In genomic region chr8:116334101-116334500, GRCm38 (mm10) we compare ENCODE assay signal across 19 mouse cellular contexts.
A peak's percentile ranks its signal among the peaks of the same experiment; 100 is the strongest.
DNase-seq lines count a peak whose midpoint lies in the region; ATAC-seq lines count a peak whose summit lies in the region.
"Had no signal": no experiment of that assay in that cellular context is flagged by ENCODE, and none has a peak within 500 bp of the region (broad histone marks: within the 10 kb centered on the region; RNA-seq: fewer than 3 reads in every experiment).

No protein-coding gene starts in this region.

- H3K9ac ChIP-seq in intestine, embryonic 15.5 days = no peak overlapping the region
- H3K9ac ChIP-seq in intestine, embryonic 16.5 days (ENCODE audit: low read depth, low read length) = no peak overlapping the region
- H3K9ac ChIP-seq: embryonic facial prominence, embryonic 13.5 days; forebrain, embryonic 12.5 days; heart, embryonic 12.5 days; hindbrain, embryonic 14.5 days had no signal

- no peak overlapping the region for H3K4me2 ChIP-seq in intestine, embryonic 15.5 days (replicated peaks)
- H3K4me2 ChIP-seq in intestine, embryonic 16.5 days (ENCODE audit: low read depth, low read length) = no peak overlapping the region
- H3K4me2 ChIP-seq: embryonic facial prominence, embryonic 13.5 days; forebrain, embryonic 12.5 days; heart, embryonic 12.5 days; hindbrain, embryonic 14.5 days had no signal

- H3K9me3 ChIP-seq in intestine, embryonic 15.5 days = no peaks in the 10 kb centered on the region
- no peaks in the 10 kb centered on the region for H3K9me3 ChIP-seq in intestine, embryonic 16.5 days (ENCODE audit: control insufficient read depth, low read length)
- H3K9me3 ChIP-seq: embryonic facial prominence, embryonic 13.5 days; forebrain, embryonic 12.5 days; heart, embryonic 12.5 days; hindbrain, embryonic 10.5 days had no signal

- H3K27me3 ChIP-seq in intestine, embryonic 15.5 days (replicated peaks) = no peaks in the 10 kb centered on the region
- no peaks in the 10 kb centered on the region for H3K27me3 ChIP-seq in intestine, embryonic 16.5 days (replicated peaks; ENCODE audit: control insufficient read depth, insufficient read depth, low read length)
- H3K27me3 ChIP-seq: embryonic facial prominence, embryonic 13.5 days; forebrain, embryonic 12.5 days; heart, embryonic 12.5 days had no signal

- WGBS in intestine, embryonic 15.5 days = 78% methylated on average over 3 of the region's 3 CpGs
- 84% methylated on average over 3 of the region's 3 CpGs for WGBS in intestine, embryonic 16.5 days

- H3K4me1 ChIP-seq in intestine, embryonic 15.5 days (replicated peaks) = no peaks in the 10 kb centered on the region
- no peaks in the 10 kb centered on the region for H3K4me1 ChIP-seq in intestine, embryonic 16.5 days (ENCODE audit: control insufficient read depth, insufficient read depth, low read length)
- H3K4me1 ChIP-seq: embryonic facial prominence, embryonic 13.5 days; forebrain, embryonic 12.5 days; hindbrain, embryonic 10.5 days had no signal

- no peak overlapping the region for H3K27ac ChIP-seq in intestine, embryonic 15.5 days
- no peak overlapping the region for H3K27ac ChIP-seq in intestine, embryonic 16.5 days (ENCODE audit: low read length)
- H3K27ac ChIP-seq: embryonic facial prominence, embryonic 13.5 days; forebrain, embryonic 12.5 days; hindbrain, embryonic 10.5 days; hindbrain, embryonic 14.5 days had no signal

- DNase-seq in adrenal gland, postnatal 10 days = peak; percentile 35
- no peak for DNase-seq in adrenal gland, adult 18-20 months (ENCODE audit: low spot score in 2 of 2)
- DNase-seq in cerebellum, postnatal 10 days = peak; percentile 9 to 10
- no peak for DNase-seq in cerebellum, adult 8-10 months
- DNase-seq in brain, adult 2 months (ENCODE audit: low read depth, low spot score) = peak; percentile 15
- DNase-seq in ovary, postnatal 10 days (ENCODE audit: low spot score) = no peak
- DNase-seq: cerebellum, adult 18-20 months; cerebellum, postnatal 36 days; kidney, adult 8-10 months had no signal

- 0 out of 2 replicates have a peak, but pooled peaks have one; percentile 10 for ATAC-seq in intestine, embryonic 15.5 days
- ATAC-seq in intestine, embryonic 16.5 days = no peak
- ATAC-seq: activated CD4-positive, CD25-positive, alpha-beta regulatory T cell, adult 4 months; forebrain, embryonic 16.5 days; Patski had no signal

- no peak overlapping the region for H3K4me3 ChIP-seq in intestine, embryonic 15.5 days (replicated peaks)
- no peak overlapping the region for H3K4me3 ChIP-seq in intestine, embryonic 16.5 days (ENCODE audit: low read length)
- H3K4me3 ChIP-seq: embryonic facial prominence, embryonic 13.5 days; forebrain, embryonic 12.5 days; heart, embryonic 12.5 days; hindbrain, embryonic 10.5 days had no signal

- H3K36me3 ChIP-seq in intestine, embryonic 15.5 days = no peaks in the 10 kb centered on the region
- no peaks in the 10 kb centered on the region for H3K36me3 ChIP-seq in intestine, embryonic 16.5 days (ENCODE audit: control insufficient read depth, insufficient read depth, low read length)
- H3K36me3 ChIP-seq: embryonic facial prominence, embryonic 13.5 days; forebrain, embryonic 12.5 days; heart, embryonic 12.5 days; hindbrain, embryonic 10.5 days had no signal

Comparison
In these comparisons a context has a peak if more than half of its experiments do, and no peak if none do; other contexts are left out.
1. DNase-seq: peak in adrenal gland, postnatal 10 days (single experiment), cerebellum, postnatal 10 days (2 of 2) and brain, adult 2 months (single experiment); none in adrenal gland, adult 18-20 months (0 of 2), cerebellum, adult 8-10 months (single experiment) and ovary, postnatal 10 days (single experiment).